Mouse (Mus musculus): Measurements from ENCODE around the gene Itpkb.

DNA sequence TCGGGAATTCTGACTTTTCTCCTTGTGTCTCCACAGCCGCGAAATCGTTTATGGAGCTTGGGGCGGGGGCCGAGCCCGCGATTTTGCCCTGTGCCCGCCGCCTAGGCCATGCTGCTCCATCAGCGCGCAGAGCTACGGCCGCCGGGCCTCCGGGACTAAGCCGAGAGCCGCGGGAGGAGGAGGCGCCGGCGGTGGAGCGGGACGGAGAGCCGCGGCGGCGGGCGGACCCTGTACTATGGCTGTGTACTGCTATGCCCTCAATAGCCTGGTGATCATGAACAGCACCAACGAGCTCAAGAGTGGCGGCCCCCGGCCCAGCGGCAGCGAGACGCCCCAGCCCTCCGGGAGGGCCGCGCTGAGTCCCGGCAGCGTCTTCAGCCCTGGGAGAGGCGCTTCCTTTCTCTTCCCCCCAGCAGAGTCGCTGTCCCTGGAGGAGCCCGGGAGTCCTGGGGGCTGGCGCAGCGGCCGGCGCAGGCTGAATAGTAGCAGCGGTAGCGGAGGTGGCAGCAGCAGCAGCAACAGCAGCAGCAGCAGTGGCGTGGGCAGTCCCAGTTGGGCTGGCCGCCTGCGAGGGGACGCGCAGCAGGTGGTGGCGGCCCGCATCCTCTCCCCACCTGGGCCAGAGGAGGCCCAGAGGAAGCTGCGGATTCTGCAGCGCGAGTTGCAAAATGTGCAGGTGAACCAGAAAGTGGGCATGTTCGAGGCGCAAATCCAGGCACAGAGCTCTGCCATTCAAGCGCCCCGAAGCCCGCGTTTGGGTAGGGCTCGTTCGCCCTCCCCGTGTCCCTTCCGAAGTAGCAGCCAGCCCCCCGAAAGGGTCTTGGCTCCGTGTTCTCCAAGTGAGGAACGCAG, 2.0 kb downstream of the Itpkb start:
- TF ChIP-seq CTCF (IDR thresholded peaks at IDR 0.05; ENCODE audit: low read depth): no peak
- TF ChIP-seq EP300 (IDR thresholded peaks at IDR 0.05; ENCODE audit: low read depth): no peak
